Mouse (Mus musculus) cerebellum, postnatal 25 days (tissue): Measurements from ENCODE around the gene Rpl7l1.
"Not testable (repeated sequence)": the region's sequence is repeated elsewhere in the genome, so short reads cannot be mapped to it uniquely, and the experiment has no call there.

Source experiments
- DNase-seq, 2 experiments: peaks; one replicate each; pipeline ENCODE4 v3.0.0; 2021; ENCODE audit warnings: mixed read lengths in 2 of 2

The Rpl7l1 gene

DNA sequence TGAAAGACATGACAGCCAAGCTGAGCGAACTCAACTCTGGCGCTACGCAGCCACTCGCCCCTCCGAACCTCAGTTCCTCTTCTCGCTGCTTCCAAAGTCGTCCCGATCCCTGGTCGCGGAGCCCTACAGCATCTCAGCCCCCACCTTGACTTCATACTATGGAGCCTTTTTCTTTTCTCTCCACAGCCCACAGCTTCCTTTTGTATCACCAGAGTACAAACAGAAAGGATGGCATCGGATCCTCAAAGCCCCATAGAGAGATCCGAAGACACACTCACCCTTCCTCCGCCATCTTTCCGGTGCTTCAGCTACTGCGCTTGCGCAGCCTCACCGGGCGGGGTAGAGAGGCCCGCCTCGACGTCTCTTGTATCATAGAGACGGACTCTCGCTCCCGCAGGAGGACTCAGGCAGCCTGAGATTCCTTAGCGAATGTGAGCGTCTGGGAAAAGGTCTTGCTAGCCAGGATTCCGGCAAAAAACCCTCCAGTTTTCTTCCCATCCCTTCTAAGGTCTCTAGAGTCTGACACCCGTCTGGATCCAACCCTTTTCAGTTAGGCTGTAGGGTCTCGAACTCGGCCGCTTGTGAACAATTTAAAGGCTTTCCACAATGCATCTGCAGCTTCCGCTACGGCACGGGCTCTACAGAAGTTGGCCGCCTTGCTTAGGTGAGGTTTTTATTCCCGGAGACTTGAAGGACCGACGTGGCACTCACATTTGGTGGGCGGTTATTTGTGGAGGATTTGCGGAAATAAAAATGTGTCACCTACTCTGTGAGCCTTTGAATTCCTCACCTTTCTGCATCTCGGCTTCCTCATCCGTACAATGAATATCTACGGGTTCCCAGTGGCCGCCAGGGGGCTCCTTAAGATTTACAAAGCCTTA is at the start of gene Rpl7l1:
Gene Rpl7l1, minus strand, starts transcription at position 332 of the 881 bp plus-strand sequence.
- DNase-seq: peak; percentile 91 to 94

DNA sequence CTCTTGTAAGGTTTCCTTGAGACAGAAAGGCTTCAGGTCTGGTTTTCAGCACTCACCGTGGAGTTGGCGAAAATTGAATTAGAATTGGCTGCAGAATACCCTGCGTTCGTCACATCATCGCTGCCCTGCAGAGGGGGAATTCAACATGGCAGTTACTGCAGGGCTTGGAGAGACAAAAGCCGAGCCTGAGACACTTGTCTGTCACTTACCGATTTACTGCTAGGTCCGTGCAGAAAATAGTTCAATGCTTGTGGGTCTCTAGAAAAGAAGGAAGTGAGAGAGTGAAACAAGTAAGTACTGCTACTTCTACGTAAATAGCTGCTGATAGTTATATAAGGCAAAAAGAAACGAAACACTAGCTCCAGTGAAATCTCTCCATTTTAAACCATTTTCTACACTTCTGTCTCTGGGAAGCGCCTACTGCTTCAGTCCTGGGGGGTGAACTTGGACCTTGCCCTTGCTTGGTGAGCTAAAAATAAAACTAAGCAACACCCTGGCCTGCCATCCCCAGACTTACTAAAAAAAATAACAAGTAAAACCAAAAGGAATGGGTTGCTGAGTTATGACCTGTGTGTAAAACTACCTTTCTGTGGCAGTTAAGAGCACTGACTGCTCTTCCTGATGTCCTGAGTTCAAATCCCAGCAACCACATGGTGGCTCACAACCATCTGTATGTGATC is 47.5 kb upstream of the Rpl7l1 start:
- no peak for DNase-seq

- no peak for DNase-seq
These were observed 46.5 kb upstream of the Rpl7l1 start for GRCm38 (mm10) chr17:46828935-46829334.

DNA sequence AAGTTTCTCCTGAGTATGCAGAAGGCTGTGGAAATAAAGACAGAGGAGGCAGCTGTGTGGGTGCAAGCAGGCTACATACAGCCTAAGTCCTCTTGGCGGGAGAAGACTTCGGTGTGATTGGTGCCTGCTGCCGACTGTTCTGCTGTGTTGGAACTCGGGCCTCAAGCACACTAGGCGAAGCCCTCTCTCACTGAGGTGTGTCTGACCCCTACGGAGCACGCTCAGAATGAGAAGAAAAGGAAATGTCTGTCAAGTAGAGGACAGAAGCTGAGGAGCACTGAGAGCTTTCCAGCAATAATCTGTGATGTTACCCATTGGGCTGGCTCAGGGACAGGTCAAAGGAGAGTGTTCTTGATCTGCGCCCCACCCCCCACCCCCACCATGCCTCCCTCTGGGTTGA is 40.6 kb upstream of the Rpl7l1 start:
- no peak for DNase-seq

DNA sequence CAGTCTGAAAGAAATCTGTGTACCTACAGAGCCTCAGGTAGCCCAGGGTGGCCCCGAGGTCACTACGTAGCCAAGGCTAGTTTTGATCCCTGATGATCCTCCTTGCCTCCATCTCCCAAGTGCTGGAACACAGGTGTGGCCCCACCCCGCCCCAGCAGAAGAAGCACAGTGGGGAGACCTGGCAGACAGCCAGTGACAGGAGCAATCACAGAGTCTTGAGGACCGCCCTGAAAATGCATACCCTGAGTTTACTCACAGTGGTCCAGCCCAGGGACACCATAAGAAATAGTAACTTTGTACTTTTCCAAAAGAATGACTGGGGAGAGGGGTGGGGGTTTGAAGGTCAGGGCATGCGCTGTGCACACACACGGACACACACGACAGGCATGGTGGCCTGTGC is 38.2 kb upstream of the Rpl7l1 start:
- DNase-seq: peak; percentile 36 to 58

DNA sequence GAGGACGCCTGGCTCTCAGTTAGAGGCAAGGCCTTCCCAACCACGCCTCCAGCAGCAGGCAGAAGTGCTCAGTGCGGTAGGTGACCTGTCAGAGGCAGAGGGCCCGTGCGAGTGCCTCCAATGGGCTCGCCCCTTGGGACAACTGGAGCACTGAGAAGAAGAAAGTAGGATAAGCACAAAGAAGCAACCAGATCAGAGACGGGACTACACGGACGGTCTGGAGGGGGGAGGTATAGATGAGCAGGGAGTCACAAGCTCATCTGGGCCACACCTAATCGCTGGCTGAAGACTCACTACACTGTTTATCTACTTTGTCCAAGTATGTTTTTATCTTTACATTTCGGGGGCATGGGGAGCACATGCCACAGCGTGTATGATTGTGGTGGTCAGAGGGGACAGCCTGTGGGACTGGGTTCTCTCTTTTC is 35.3 kb upstream of the Rpl7l1 start:
- no peak for DNase-seq

GRCm38 (mm10) chr17:46816306-46816705 is 33.8 kb upstream of the Rpl7l1 start:
- DNase-seq: no peak

DNA sequence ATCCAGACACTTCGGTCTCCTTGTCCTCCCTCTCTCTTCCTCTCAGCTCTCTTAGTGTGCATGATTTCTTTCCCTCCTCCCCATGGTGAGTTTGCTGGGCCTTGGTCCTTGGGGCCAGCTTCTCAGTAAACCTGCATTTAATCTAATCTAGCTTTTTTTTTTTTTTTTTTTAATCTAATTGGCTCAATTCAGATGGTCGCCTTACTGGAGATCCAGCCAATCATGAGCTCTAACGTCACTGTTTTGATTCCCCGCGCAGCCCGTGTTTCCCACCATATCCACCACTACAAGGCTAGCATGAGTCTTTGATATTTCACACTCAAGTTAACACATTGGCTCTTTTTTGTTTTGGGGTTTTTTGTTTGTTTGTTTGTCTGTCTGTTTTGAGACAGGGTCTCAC is 32.0 kb upstream of the Rpl7l1 start:
- no peak for DNase-seq

DNA sequence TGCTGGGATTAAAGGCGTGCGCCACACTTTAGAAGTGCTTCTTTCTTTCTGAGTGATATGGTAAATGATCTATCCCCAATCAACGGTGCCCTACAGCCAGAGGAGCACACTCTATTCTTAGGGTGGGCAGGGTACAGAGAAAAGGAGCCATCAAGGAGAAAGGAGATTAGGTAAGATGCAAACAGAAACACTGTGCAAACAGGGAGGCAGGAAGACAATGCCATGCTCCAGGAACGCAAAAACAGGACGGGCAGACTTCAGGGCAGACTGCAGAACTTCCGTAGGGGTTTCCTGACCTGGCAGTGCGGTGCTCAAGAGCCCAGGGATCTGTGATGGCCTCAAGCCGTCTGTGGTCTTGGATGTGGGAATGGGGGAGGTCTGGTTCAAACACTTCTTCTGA is 31.2 kb upstream of the Rpl7l1 start:
- no peak for DNase-seq

GRCm38 (mm10) chr17:46812442-46812841 is 30.0 kb upstream of the Rpl7l1 start:
- DNase-seq: no peak

- DNase-seq: no peak
These were observed 28.2 kb upstream of the Rpl7l1 start for GRCm38 (mm10) chr17:46810672-46811071.

- no peak for DNase-seq
These were observed 26.8 kb upstream of the Rpl7l1 start for GRCm38 (mm10) chr17:46809131-46809830.

DNA sequence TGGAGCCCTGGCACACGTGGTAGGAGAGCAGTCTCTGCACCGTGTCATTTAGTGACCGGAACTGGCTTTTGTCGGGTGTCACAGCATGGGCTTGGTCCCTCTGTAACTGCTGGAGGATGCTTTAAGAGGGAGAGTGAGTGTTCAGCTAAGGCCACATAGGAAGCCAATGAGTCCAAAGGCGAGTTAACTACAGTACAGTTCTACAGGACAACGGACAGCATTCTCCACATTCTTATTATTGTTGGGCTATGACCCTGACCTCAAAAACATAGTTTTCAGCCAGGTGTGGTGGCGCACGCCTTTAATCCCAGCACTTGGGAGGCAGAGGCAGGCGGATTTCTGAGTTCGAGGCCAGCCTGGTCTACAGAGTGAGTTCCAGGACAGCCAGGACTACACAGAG is 25.9 kb upstream of the Rpl7l1 start:
- no peak for DNase-seq

- DNase-seq: no peak
These were observed 19.3 kb upstream of the Rpl7l1 start for GRCm38 (mm10) chr17:46801761-46802160.

GRCm38 (mm10) chr17:46799680-46800079 is 17.2 kb upstream of the Rpl7l1 start:
- DNase-seq: no peak

GRCm38 (mm10) chr17:46797386-46797785 is 14.9 kb upstream of the Rpl7l1 start:
- DNase-seq: no peak

GRCm38 (mm10) chr17:46796743-46797142 is 14.3 kb upstream of the Rpl7l1 start:
- DNase-seq: no peak

DNA sequence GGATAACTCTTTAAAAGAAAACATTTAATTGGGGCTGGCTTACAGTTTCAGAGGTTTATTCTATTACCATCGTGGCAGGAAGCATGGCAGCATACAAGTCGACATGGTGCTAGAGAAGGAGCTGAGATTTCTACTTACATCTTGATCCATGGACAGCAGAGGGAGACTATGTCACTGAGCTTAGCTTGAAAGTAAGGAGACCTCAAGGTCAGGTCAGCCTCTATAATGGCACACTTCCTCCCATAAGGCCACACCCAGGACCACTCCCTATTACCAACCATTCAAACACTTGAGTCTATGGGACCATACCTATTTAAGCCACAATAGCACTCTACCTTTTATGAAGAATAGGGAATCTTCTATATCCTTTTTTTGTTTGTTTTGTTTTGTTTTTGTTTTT is 10.5 kb upstream of the Rpl7l1 start:
- DNase-seq: no peak

GRCm38 (mm10) chr17:46787974-46788373 is 5.5 kb upstream of the Rpl7l1 start:
- DNase-seq: not testable (repeated sequence)

GRCm38 (mm10) chr17:46786952-46787351 is 4.5 kb upstream of the Rpl7l1 start:
- no peak for DNase-seq

- no peak for DNase-seq
These were observed 722 bp upstream of the Rpl7l1 start for GRCm38 (mm10) chr17:46783222-46783565.

GRCm38 (mm10) chr17:46781876-46782275 is 596 bp downstream of the Rpl7l1 start:
- DNase-seq: no peak

- no peak for DNase-seq
These were observed 6.4 kb downstream of the Rpl7l1 start for GRCm38 (mm10) chr17:46776087-46776486.

GRCm38 (mm10) chr17:46775070-46775469 is 7.4 kb downstream of the Rpl7l1 start:
- no peak for DNase-seq
